Mouse (Mus musculus) kidney, postnatal 4 days (tissue): ENCODE measurements around the gene 9130213A22Rik.
"Not testable (repeated sequence)": the region's sequence is repeated elsewhere in the genome, so short reads cannot be mapped to it uniquely, and the experiment has no call there.

Source experiments
- DNase-seq, 2 experiments: peaks; one replicate each; pipeline ENCODE4 v3.0.0; 2021; ENCODE audit warnings: mixed read lengths in 2 of 2

9130213A22Rik gene

DNA sequence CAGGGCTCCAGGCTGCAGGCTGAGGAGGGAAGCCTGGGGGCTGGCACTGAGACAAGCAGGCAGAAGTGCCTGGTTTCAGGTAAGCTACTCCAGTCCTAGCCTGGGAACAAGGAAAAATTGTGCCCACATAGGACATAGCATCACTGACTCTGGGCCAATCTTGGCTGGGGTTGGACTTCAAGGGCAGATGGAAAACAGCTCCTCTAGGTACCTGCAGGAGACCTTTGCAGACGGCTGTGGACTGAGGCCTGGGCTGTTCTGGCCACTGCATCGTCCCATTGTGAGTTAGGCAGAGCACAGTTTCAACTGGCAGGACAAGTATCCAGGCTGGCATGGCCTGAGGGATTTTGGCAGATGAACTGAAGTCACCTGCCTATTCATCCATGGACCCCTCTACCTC, 16.6 kb downstream of the 9130213A22Rik start:
- no peak for DNase-seq

DNA sequence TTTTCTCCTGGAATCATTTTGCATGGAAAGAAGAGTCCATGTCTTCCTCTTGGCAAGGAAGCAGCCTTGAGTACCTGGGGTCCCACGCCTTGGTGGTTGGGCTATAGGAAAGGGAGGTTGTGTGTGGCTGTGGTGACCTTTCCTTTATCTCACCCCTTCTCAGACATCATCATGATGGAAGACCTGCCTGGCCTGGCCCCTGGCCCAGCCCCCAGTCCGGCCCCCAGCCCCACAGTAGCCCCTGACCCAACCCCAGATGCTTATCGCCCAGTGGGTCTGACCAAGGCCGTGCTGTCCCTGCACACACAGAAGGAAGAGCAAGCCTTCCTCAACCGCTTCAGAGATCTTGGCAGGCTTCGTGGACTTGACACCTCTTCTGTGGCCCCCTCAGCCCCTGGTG, 17.2 kb downstream of the 9130213A22Rik start:
- DNase-seq = no peak

DNA sequence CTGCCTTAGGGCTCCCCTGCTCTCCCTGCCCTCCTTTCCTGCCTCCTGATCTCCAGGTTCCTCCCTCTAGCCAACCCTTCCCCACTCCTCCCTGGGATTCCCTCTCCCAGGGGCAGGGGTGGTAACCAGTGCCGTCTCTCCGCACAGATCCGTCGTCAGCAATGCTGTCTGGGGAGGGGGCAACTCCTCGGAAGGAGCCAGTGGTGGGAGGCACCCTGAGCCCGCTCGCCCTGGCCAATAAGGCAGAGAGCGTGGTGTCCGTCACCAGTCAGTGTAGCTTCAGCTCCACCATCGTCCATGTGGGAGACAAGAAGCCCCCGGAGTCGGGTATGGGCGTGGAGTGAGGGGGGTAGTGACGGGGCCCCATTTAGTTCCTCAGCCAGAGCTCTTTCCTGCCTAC, 17.9 kb downstream of the 9130213A22Rik start:
- no peak for DNase-seq

DNA sequence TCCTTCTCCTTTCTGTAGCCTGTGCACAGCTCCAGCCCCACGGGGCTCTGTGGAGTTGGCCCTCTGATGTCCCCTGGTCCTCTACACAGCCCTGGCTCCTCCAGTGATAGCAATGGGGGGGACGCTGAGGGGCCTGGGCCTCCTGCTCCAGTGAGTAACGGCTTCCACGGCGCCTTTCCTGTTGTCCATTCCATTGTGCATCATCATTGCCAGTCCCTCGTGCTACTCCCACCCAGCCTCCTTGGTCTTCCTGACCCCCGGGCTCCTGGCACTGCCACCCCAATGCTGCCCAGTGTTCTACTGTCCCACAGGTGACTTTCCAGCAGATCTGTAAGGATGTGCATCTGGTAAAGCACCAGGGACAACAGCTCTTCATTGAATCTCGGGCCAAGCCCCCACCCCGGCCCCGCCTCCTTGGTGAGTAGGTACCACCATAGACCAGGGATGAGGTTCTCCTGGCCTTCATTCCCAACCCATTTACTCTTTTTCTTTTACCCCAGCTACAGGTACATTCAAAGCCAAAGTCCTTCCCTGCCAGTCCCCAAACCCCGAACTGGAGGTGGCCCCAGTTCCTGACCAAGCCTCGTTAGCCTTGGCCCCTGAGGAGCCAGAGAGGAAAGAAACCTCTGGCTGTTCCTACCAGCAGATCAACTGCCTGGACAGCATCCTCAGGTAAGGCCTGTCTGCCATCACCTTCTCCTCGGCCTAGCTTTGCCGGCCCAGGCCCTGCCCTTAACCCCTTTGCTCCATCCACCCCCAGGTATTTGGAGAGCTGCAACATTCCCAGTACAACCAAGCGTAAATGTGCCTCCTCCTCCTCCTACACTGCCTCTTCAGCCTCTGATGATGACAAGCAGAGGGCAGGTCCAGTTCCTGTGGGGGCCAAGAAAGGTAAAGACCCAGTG, 18.6 kb downstream of the 9130213A22Rik start:
- DNase-seq = no peak

DNA sequence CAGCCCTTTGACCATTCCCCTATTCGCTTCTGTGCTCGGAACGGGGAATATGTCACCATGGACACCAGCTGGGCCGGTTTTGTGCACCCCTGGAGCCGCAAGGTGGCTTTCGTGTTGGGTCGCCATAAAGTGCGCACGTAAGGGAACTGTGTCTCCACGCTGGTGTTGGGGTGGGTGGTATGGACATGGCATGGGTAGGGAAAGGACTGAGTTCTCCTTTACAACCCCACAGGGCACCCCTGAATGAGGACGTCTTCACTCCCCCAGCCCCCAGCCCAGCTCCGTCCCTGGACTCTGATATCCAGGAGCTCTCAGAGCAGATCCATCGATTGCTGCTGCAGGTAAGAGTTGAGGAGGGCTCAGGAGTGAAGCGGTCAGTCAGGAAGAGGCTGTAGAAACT, 19.3 kb downstream of the 9130213A22Rik start:
- DNase-seq = no peak

DNA sequence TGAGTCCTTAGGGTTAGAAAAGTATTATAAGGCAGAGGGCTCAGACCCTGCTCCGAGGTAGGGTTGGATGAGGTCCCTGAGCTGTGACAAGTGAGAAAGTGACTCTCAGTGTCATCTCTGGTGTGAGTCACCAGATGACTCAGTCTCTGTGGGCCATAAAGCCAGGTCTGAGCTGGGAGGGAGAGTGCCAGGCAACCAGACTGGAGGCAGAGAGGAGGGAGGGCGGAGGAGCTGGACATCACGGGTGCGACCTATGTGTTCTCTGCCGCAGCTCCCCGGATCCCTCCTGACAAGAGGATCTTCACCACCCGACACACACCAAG, 20.0 kb downstream of the 9130213A22Rik start:
- DNase-seq = no peak

DNA sequence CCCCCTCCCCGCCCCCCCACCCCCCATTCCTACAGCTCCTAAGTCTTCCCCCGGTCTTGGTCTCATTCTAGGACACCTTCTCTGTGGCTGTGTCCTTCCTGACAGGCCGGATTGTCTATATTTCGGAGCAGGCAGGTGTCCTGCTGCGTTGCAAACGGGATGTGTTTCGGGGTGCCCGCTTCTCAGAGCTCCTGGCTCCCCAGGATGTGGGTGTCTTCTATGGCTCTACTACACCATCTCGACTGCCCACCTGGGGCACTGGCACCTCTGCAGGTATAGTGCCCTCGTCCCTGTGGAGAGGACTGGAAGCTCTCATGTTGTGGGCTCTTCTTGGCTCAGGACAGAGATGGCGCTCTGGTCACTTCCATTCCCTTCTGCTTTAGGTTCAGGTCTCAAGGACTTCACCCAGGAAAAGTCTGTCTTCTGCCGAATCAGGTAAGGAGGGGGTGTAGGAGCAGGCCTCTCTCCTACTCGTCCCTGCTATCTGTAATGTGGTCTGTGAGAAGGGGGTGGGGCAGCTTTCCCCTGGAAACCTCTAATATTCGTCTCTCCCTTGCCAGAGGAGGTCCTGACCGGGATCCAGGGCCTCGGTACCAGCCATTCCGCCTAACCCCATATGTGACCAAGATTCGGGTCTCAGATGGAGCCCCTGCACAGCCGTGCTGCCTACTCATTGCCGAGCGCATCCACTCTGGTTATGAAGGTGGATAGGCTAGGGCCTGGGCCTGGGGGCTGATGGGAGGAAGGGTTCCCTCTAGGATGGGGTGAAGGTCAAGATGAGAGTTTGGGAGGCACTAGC, 20.6 kb downstream of the 9130213A22Rik start:
- DNase-seq = no peak

DNA sequence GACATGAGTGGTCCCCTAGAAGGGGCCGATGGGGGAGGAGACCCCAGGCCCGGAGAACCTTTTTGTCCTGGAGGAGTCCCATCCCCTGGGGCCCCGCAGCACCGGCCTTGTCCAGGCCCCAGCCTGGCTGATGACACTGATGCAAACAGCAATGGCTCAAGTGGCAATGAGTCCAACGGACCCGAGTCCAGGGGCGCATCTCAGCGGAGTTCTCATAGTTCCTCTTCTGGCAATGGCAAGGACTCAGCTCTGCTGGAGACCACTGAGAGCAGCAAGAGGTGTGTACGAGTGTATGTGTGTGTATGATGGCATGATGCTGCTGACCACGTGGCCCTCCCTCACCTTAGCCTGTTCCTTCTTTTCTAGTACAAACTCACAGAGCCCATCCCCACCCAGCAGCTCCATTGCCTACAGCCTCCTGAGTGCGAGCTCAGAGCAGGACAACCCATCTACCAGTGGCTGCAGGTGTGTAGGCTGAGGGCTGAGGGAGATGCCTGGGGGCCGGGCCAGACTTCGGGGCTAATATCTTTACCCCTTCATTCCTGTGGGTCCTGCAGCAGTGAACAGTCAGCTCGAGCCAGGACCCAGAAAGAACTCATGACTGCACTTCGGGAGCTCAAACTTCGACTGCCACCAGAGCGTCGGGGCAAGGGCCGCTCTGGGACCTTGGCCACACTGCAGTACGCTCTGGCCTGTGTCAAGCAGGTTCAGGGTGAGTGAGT, 21.6 kb downstream of the 9130213A22Rik start:
- no peak for DNase-seq

DNA sequence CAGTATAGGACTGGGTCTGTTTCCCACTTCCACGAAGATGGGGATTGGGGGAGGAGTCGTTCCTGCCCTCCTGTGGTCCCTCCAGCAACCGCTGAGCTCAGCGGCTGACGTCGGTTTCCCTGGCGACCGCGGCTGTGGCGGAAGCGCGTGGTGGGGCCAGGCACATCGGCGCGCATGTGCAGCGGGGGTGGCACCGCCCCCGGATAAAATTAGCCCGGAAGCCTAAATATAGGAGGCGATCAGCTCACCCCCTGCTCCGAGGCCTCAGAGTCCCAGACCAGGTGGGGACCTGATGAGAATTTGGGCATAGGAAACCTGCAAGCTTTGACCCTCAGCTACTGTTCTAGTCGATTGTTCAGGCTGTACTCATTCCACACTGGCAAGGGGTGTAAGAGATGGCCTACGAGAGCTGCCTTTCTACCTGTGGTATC, 22.5 kb downstream of the 9130213A22Rik start:
- DNase-seq = peak; percentile 94 to 95

DNA sequence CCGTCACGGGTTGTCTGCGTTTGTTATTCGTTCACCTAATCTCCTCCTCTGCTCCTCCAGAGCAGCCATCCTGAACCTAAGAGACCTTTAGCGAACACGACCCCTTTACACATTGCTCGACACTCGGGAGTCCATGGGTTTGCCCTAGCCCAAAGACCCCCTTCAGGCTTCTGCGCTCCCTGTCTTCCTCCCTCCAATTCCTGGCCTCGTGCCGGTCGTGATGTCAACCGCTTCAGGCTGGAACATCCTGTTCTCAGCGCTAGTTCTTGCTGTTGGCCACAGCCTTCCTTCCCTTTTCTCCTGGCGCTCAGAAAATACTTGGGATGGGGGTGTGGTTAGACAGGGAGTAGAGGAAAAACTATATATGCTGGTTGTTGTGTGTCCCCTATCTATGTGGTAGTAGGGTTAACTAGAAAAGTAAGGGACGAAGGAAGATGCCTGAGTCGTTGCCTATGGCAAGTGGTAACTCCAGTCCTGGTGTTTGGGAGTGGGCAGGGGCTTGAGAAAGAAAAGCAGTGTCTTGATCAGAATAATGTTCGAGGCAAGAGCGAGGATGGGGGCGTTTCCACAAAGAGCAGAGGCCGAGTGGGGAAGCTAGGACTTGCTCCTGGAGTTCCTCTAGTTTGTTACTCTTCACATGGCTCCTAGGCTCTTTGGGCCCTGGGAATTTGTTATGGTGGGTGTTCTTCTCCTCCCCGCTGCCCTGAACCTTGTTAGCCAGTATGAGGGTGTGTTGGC, 23.0 kb downstream of the 9130213A22Rik start:
- DNase-seq = peak; percentile 85 to 89

DNA sequence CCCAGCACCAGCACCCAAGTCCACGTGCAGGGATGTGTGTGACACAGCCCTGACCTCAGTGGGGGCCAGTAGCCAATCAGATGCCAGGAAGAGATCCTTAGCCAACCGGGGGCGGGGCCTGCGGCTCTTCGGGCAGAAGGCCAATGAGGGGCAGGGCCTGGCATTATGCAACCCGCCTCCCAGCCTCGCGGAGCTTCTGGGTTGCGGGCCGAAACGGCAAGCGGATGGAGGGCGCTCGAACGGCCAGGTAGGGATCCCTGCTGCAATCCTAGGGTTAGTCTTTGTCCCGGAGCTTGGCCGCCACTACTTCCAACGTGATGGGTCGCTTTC, 23.7 kb downstream of the 9130213A22Rik start:
- peak; percentile 94 to 97 for DNase-seq

DNA sequence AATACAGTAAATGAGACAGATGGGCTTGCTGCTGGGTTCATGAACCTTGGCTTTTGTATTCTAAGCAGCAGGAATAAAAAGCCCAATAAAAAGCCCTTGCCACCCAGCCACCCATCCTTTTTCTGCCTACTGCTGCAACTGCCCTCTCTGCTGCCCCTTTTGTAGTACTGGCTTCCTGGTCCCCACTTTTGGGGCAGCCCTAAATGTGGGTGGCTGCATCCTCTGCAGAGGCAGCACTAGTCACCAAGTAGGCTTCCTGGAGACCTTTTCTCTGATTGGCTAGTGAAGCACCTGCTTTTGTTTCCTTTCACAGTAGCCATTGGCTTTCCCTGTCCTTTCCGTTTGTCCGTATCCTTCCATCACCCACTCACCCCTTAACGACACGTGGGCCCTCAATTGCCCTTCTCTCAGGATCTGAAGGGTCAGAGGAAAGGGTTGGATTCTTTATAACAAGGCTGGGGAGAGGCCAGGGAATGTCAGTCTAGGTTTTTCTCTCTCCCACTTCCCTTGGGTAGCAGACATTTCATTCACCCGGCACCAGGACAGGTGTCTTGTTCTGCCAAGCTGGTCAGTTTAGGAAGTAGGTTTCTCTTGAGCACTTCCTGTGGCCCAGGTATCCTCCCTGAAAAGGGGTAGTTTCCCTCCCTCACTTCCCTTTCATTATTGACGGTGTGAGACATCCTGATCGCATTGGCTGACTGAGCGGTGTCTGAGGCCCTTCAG, 24.2 kb downstream of the 9130213A22Rik start:
- DNase-seq = no peak

DNA sequence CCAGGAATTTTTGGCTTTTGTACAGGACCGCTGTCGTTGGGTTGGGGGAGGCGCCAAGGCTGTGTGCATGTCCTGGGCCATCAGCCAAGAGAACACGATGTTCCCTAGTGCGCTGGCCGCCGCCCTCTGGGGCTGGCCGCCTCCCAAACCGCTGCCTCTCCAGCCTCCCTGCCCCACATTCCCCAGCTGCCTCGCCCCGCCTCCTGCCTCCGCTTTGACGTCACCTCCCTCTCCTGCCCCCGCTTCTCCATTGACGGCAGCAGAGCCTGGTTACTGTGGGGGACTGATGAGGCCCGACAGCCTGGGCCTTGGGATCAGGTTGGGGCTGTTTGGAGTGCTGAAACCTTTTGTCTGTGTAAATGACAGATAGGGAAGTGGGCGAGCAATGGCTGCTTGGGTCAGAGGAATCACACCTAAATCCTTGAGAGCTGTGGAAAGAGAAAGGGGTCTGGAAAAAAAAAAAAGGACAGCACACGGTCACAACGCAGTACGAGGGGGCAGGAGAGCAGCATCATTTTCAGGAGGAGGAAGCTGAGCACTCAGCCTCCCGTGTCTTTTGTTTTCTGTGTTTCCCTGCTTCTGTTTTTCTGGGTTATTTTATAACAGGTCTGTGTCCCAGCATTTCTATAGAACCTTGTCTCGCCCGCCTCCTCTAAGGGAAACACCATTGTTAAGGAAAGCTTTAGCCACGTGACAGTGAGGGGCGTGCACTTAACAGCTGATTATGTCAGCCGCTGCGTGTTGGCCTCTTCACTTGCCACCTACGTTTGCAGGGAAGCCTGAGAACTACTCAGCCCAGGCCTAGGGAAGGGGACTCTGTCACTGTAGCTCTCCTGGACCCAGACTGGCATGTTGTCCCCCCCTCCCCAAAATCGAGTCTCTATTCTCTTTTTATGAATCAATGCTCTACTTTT, 25.1 kb downstream of the 9130213A22Rik start:
- DNase-seq = peak; percentile 99

DNA sequence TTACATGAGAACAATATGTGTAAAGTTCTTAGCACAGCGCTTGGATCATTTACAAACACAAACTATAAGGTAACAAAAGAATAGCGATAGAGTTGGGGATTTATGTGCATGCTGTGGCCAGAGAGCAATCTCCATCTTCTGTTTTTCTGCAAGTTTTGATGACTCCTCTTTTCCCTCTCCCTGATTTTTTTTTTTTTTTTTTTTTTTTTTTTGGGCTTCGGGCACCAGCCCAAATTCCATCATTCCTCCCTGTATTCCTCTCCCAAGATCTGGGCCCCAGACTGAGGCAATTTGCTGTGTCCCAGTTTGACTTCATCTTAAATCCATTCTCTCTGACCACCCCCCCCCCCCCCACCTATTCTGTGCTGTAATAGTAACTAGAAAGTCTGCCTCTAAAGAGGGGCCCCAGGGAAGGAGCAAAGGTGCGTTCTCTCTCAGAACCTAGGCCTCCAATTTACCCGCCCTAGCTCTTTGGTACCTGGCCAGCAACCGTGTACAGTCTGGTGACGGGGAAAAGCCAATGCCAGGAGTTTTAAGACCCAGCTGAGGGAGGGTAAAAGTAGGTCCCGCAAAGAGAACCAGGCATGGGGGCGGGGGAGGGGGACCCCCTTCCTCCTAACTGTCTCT, 25.9 kb downstream of the 9130213A22Rik start:
- DNase-seq = no peak

DNA sequence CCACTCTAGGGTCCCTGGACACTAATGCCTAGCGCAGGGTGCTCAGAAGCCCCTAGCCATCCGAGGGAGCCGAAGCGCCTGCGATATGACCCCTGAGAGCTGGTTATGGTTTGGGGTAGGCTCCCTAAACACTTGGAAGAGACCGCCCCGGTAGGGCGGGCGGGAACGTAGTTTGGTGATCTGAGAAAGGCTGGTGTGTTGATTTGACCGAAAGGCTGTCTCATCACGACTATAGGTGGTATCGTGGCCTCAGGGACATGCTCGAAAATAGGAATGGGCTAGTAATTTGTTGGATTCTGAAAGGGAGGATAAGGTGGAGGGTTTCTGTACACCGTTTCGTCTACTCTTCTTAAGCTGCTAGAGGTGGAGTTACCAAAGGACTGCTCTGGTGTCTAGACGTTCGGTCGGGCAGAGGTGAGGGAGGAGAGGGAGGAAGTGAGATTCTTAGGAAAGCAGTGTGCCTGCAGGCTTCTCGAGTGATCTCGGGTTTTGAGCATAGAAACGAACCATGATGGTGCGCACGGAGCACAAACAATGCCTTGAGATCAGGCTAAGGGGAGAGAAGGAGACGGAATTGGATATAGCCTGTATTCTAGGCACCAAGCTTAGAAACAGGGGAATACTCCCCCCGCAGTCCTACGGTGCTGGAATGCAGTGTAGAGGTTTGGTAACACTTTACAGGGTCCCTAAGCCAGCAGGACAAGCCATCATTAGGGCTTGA, 26.7 kb downstream of the 9130213A22Rik start:
- peak in 1 of 2 experiments; percentile 52 for DNase-seq

DNA sequence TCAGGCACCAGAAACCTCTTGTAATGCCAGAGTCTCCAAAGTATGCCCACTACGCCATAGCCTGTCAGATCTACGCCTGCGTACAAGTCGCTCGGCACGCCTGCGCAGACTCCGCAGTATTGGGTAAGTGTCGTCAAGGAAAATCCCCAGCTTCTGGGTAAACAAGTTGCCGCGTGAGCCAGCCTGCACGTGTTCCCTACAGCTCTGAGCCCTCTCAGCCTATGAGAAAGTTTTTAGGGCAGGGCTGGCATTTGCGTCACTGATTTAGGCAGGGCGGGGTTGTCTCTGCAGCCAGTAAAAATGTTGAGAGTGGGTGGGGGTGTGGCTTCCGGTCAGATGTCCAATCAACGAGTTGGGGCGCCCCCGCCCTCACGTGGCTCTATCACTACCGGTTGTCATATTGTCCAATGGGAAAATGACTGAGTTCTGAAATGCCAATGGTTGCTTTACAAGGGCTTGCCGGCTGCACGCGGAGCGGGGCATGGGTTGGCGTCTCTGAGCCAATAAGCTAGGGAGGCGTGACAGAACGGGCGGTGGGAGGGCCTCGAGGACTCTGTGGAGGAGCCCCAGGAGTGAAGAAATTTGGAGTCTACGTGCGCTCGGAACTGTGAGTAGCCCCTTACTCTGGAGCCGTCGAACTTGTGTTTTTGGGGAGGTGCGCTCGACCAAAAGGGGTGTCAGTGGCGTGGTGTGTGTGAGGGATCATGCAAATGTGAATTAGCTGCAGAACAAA, 27.5 kb downstream of the 9130213A22Rik start, which contains the start of gene Per1:
Gene Per1, plus strand, starts transcription at position 521 of the 733 bp plus-strand sequence.
- peak; percentile 98 to 99 for DNase-seq

DNA sequence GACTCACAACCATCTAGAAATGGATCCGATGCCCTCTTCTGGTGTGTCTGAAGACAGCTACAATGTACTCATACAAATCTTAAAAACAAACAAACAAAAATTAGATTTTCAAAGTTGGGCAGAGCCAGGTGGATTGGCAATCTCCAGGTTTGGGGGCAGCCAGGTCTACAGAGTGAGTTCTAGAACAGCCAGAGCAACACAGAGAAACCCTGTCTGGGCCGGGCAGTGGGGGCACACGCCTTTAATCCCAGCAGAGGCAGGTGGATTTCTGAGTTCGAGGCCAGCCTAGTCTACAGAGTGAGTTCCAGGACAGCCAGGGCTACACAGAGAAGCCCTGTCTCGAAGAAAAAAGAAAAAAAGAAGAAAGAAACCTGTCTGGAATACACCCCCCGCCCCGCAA, 28.5 kb downstream of the 9130213A22Rik start:
- DNase-seq = not testable (repeated sequence)

DNA sequence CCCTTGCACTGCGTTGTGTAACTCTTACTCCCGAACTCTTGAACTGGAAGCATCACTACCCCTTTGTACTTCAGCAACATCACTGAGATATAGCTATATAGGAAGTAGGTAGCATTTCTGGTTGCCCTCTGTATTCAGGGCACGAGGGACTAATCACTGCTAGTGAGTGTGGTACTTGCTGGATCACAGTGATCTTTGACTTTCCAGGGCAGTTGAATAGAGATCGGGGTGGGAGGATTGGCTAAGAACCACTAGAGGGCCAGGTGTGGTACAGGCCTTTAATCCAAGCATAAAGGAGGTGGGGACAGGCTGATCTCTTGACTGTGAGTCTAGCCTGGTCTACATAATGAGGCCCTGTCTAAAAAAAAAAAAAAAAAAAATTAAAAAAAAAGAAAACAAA, 29.5 kb downstream of the 9130213A22Rik start:
- no peak for DNase-seq

DNA sequence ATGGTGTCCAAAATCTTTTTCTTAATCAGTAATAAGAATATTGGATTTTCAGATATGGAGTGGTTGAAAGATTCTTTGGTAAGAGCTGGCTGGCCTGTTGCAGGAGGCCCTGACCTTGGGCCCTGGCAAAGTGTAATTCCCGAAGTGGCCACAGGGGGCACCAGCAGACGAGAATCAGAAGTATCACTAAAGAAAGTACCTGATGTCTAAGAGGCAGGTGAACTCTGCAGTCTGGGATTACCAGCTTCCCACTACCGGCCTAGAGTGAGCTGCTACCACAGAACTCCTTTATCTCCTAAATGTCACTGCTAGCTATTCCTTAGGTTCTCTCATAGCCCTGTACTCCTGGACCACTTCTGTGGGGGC, 30.0 kb downstream of the 9130213A22Rik start:
- DNase-seq = peak; percentile 93 to 94
